Mouse (Mus musculus) heart, postnatal 10 days (tissue): ENCODE measurements at regions not wholly inside any gene's neighbourhood (a gene's known extent, or its start where the extent isn't known, plus 50 kb on each side); places are given as distances from the start of the nearest gene placed in this dataset.

Experiments used
- DNase-seq, 2 experiments: peaks; one replicate each; pipeline ENCODE4 v3.0.0; 2021
- intact Hi-C: fragments of 180-260 bp; cut with DNase I; formaldehyde crosslinking; loops from one replicate; pipeline ENCODE4 v1.15.1; 2025

- intact Hi-C loops = no loop called here
- no peak for DNase-seq
Observed at GRCm38 (mm10) chr13:28552974-28553750, 295.8 kb downstream of the Gm11361 start.

GRCm38 (mm10) chr13:28551555-28551954, 294.2 kb downstream of the Gm11361 start:
- intact Hi-C loops = no loop called here

GRCm38 (mm10) chr13:28545797-28546196, 288.5 kb downstream of the Gm11361 start:
- intact Hi-C loops = no loop called here
- DNase-seq = no peak

More at GRCm38 (mm10) chr13:28551555-28551954, 294.2 kb downstream of the Gm11361 start:
- DNase-seq = no peak

- intact Hi-C loops = no loop called here
- no peak for DNase-seq
Observed at GRCm38 (mm10) chr13:28545337-28545736, 288.0 kb downstream of the Gm11361 start.

GRCm38 (mm10) chr13:28544819-28545180, 287.5 kb downstream of the Gm11361 start:
- intact Hi-C loops = no loop called here
- DNase-seq = no peak

- DNase-seq = peak in 1 of 2 experiments; percentile 30
- intact Hi-C loops = no loop called here
Observed at GRCm38 (mm10) chr13:28544003-28544818, 286.9 kb downstream of the Gm11361 start.

GRCm38 (mm10) chr13:28541607-28542006, 284.3 kb downstream of the Gm11361 start:
- intact Hi-C loops = no loop called here
- DNase-seq = no peak

- intact Hi-C loops = loop anchor here (5.0 kb wide), 1 partner anchor 419 kb away; the partner anchor contains the start of gene Sox4
- peak; percentile 30 to 58 for DNase-seq
Observed at GRCm38 (mm10) chr13:28533080-28533479, 275.8 kb downstream of the Gm11361 start.

GRCm38 (mm10) chr13:28532278-28532677, 274.9 kb downstream of the Gm11361 start:
- intact Hi-C loops = loop anchor here (5.0 kb wide), 1 partner anchor 420 kb away; the partner anchor contains the start of gene Sox4
- peak; percentile 79 to 83 for DNase-seq

- peak in 1 of 2 experiments; percentile 30 for DNase-seq
- intact Hi-C loops = loop anchor here (5.0 kb wide), 1 partner anchor 421 kb away; the partner anchor contains the start of gene Sox4
Observed at GRCm38 (mm10) chr13:28531534-28531999, 274.2 kb downstream of the Gm11361 start.

- DNase-seq = no peak
- intact Hi-C loops = loop anchor here (5.0 kb wide), 1 partner anchor 421 kb away; the partner anchor contains the start of gene Sox4
Observed at GRCm38 (mm10) chr13:28530947-28531346, 273.6 kb downstream of the Gm11361 start.

- intact Hi-C loops = no loop called here
Observed at GRCm38 (mm10) chr13:28528898-28529511, 271.7 kb downstream of the Gm11361 start.

GRCm38 (mm10) chr13:28526299-28526698, 269.0 kb downstream of the Gm11361 start:
- intact Hi-C loops = no loop called here
- no peak for DNase-seq

More at GRCm38 (mm10) chr13:28528898-28529511, 271.7 kb downstream of the Gm11361 start:
- no peak for DNase-seq

- DNase-seq = no peak
- intact Hi-C loops = no loop called here
Observed at GRCm38 (mm10) chr13:28524411-28524810, 267.1 kb downstream of the Gm11361 start.

GRCm38 (mm10) chr13:28520127-28520482, 262.8 kb downstream of the Gm11361 start:
- intact Hi-C loops = no loop called here
- DNase-seq = no peak

GRCm38 (mm10) chr13:28519383-28520126, 262.2 kb downstream of the Gm11361 start:
- intact Hi-C loops = no loop called here
- DNase-seq = peak; percentile 61

GRCm38 (mm10) chr13:28517161-28517560, 259.8 kb downstream of the Gm11361 start:
- no peak for DNase-seq
- intact Hi-C loops = no loop called here

- no peak for DNase-seq
- intact Hi-C loops = no loop called here
Observed at GRCm38 (mm10) chr13:28516636-28517035, 259.3 kb downstream of the Gm11361 start.

- no peak for DNase-seq
- intact Hi-C loops = loop anchor here (5.0 kb wide), 1 partner anchor 438 kb away; the partner anchor contains the start of gene Sox4
Observed at GRCm38 (mm10) chr13:28514245-28514644, 256.9 kb downstream of the Gm11361 start.

GRCm38 (mm10) chr13:28513336-28513735, 256.0 kb downstream of the Gm11361 start:
- intact Hi-C loops = loop anchor here (5.0 kb wide), 1 partner anchor 439 kb away; the partner anchor contains the start of gene Sox4
- DNase-seq = no peak
